Mouse (Mus musculus) heart, adult 9 months (tissue): ENCODE data around the gene Trappc10.

ENCODE experiments used
- DNase-seq, 2 experiments: peaks; one replicate each; pipeline ENCODE4 v3.0.0; 2022; ENCODE audit warnings: low spot score in 2 of 2

The Trappc10 gene

GRCm38 (mm10) chr10:78160369-78161095 is 83.9 kb downstream of the Trappc10 start:
- DNase-seq, result peak in 1 of 2 experiments; percentile 31

- peak; percentile 80 to 93 for DNase-seq
Measured at GRCm38 (mm10) chr10:78159906-78160305, 84.5 kb downstream of the Trappc10 start.

GRCm38 (mm10) chr10:78159252-78159878 is 85.1 kb downstream of the Trappc10 start:
- peak; percentile 52 to 74 for DNase-seq

- no peak for DNase-seq
Measured at GRCm38 (mm10) chr10:78158041-78158440, 86.4 kb downstream of the Trappc10 start.

GRCm38 (mm10) chr10:78156926-78157325 is 87.5 kb downstream of the Trappc10 start:
- DNase-seq, result no peak

GRCm38 (mm10) chr10:78148834-78149766 is 95.3 kb downstream of the Trappc10 start:
- DNase-seq, result no peak

- no peak for DNase-seq
Measured at GRCm38 (mm10) chr10:78147908-78148441, 96.5 kb downstream of the Trappc10 start.

GRCm38 (mm10) chr10:78143727-78144505 is 100.5 kb downstream of the Trappc10 start:
- no peak for DNase-seq

- no peak for DNase-seq
Measured at GRCm38 (mm10) chr10:78140843-78141242, 103.6 kb downstream of the Trappc10 start.

- no peak for DNase-seq
Measured at GRCm38 (mm10) chr10:78140251-78140600, 104.2 kb downstream of the Trappc10 start.

GRCm38 (mm10) chr10:78139572-78140250 is 104.7 kb downstream of the Trappc10 start:
- no peak for DNase-seq

- peak; percentile 76 to 82 for DNase-seq
Measured at GRCm38 (mm10) chr10:78138812-78139523, 105.5 kb downstream of the Trappc10 start.

- no peak for DNase-seq
Measured at GRCm38 (mm10) chr10:78137191-78137590, 107.2 kb downstream of the Trappc10 start.
